Mouse (Mus musculus) gastrocnemius, postnatal 25 days (tissue): ENCODE measurements around the gene Npepps. TPM values are rescaled to one million over a fixed set of nuclear protein-coding genes. Genes with fewer than 3 reads are reported as not detected.
"Not testable (repeated sequence)": the region's sequence is repeated elsewhere in the genome, so short reads cannot be mapped to it uniquely, and the experiment has no call there.

Experiments
- DNase-seq: peaks from one replicate; pipeline ENCODE4 v3.0.0; 2022
- long read RNA-seq, 2 experiments: library from polyadenylated mRNA; stranded (forward); transcript quantifications; one replicate each; pipeline ENCODE4 v2.0.0; 2021
- total RNA-seq, 2 experiments: library from RNA; stranded (reverse); gene quantifications; 1 replicate in 1 of 2; 2 replicates in 1 of 2; pipeline ENCODE4 v1.2.3; 2021

Gene Npepps
- total RNA-seq: 10 to 100 TPM; 49.7 to 60.0 TPM
- long read RNA-seq, experiment 1, full-length matches to known transcripts: 5 of 24 reads
- long read RNA-seq, experiment 1, partial matches to known transcripts: 3 of 24 reads
- long read RNA-seq, experiment 1, other reads (novel, unspliced or antisense): 16 of 24 reads
- long read RNA-seq, experiment 2, full-length matches to known transcripts: 14 of 28 reads
- long read RNA-seq, experiment 2, partial matches to known transcripts: 3 of 28 reads
- long read RNA-seq, experiment 2, other reads (novel, unspliced or antisense): 11 of 28 reads

DNA sequence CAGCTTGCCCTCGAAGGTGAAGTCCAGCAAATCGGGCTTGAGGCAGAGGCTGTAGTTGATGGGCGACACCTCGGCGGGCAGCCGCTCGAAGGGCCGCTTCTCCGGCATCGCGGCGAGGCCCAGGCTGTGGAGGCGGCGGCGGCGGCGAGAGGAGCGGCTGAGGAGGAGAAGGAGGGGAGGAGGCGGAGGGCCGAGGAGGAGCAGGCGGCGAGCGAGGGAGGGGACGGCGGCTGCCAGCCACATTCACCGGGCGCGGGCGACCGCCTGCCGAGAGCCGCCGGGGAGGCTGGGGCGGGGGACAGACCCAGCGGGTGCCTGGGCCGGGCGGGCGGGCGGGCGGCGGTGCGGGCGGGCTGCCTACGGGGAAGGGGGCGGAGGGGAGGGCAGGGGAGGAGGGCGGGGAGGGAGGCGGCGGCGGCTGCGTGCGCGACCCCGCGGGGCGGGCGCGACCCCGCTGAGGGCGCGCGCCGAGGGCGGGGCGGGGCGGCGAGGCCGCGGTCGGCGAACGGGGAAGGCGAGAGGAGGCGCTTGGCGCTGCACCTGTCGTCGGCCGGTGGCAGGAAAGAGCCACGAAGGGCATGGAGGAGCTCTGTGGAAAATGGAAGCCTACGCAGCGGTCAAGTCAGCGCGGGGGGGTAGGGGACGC lies at the start of gene Npepps:
TSS of gene Npepps (minus strand) at position 423 of the 646 bp plus-strand sequence.
- peak; percentile 78 for DNase-seq

DNA sequence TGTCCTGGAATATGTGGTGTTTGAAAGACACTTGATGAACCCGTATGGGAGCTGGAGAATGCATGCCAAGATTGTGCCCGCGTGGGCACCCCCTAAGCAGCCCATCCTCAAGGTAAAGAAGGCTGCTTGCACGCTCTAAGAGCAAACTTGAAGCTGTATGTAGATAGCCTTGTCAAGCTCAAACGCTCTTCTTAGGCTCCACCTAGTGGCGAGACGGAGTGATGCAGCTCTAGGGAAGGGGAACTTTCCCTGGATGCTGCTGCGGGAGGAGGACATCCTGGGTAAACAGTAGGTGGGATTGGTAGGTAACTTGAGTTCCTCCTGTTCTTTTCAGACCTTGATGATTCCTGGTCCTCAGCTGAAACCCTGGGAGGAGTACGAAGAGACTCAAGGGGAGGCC lies 47.7 kb upstream of the Npepps start:
- no peak for DNase-seq

DNA sequence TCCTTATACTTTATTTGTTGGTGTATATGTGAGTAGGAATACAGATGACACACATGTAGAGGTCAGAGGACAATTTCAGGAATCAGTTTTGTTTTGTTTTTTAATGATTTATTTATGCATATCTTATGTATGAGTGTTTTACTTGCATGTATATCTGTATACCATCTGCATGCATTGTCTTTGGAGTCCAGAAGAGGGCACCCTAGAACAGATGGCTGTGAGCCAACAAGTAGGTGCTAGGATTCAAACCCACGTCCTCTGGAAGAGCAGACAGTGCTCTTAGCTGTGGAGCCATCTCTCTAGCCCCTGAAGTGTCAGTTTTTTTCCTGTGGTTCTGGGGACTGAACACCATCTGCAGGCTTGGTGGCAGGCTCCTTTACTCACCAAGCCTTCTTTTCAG lies 44.8 kb upstream of the Npepps start:
- no peak for DNase-seq

DNA sequence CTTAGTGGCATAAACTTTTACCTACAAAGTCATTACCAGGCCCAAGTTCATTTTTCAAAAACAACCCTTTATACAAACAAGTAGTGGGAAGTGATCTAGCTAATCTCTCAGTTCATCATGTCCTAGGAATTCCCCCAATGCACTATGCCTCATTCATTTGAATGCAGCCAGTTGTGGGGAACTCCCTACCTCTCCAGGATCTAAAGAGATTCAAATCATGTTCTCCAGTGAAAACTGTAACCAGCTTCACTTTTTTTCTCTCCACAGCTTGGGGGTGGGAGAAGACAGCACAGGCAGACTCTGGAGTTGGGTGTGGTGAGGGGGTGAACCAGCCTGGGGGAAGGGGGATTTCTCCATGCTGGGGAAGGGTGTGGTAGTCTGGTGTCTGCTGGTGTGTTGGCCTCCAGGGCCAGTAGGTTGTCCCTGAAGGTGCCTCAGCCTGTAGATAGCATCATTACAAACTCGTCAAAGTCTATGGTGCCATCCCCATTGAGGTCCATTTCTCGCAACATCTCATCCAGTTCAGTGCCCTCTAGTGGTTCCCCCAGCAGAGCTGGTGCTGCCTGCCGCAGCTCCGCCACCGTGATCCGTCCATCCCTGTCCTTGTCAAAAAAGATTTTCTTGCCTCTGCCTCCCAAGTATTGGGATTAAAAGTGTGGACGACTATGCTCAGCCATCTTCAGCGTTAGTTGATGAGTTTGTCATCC lies 41.6 kb upstream of the Npepps start:
- not testable (repeated sequence) for DNase-seq

DNA sequence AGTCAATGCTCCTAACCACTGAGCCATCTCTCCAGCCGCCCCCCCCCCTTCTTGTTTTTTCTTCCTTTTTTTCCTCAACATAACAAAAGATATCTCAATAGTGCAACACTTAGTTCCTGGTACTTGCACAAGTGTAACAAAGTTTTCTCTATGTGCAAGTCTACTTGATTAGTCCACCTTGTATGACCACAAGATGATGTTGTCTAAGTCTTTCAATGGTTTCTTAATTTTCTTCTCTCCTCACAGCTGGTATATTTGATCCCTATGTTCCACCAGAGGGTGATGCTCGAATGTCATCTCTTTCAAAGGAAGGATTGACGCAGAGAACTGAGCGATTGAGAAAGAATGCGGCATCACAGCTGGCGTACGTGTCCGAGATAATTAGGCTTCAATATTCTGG lies 40.8 kb upstream of the Npepps start:
- DNase-seq: no peak

DNA sequence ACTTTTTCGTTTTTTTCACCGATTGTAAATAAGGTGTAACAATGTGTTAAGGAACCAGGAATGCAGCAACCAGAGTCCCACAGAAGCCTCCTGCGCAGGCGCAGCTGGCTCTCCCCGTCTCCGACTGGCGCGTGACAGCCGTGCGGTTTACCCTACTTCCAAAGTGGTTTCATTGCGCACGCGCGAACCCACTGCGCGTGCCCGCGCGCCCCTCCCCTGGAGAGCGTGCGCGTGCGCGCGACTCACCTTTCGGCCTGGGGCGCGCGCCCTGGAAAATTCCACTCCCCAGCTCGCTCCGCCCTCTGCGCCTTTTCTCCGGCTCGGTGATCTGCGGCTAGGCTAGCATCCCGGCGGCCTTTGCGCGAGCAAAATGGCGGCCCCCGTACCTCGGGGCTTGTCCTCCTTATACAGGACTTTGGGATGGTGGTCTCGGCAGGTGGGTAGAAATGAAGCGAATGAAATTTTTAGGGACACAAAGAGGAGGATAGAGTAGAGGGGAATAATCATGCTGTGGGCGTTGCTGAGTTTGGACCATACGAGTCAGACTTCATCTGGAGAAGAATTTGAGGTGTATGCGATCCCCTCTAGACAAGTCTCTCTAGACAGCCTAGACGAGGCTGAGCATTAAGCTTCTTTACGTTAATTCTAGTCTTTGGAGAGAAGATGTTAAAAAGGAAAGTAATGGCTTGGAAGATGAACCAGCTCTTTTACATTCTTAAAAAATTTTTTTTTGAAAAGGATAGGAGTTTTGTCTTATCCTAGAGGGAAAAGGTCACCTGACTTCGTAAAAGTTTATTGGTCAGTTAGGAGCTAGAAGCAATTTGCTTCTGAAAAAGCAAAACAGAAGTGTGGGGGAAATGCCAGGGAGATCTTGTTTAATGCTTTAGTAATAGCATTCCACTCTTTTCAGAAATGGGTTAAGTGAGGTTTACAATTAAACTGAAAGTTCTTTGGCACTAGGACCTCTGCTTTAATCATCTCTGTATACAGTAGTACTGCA lies 35.4 kb upstream of the Npepps start, which contains the start of gene Mrpl45:
TSS of gene Mrpl45 (plus strand) at position 213 of the 1,000 bp plus-strand sequence.
- peak; percentile 98 for DNase-seq

DNA sequence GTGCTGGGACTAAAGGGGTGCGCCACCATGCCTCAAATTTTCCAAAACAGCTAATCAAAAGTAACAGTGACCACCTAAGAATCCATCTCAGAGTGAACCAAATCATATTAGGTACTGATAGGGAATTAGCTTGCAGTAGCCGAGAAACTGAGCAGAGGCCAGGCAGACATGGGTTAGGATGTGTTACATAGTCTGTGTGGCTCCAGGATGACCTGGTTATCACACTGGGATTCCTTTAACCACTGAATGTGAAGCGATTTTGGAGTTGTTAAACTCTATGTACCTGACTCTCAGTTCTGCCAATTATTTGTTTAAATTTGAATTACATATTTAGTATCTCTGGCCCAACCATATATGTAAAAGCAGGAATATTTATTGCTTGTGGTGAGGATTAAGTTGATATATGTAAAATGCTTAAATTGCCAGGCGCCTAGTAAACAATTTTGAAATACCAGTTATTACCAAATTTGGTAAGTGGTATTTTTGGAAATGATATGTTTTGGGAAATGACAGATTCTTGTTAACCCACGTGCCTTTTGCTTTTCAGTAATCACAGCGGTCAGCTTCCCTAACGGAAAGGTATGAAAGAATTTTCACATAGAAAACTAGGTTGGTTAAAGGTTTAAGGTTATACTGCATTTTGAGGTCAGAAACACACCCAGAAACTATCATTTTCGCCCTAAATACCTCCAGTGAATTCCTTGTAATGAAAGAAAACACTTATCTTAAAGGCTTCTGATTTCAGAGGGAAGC lies 34.5 kb upstream of the Npepps start:
- no peak for DNase-seq

DNA sequence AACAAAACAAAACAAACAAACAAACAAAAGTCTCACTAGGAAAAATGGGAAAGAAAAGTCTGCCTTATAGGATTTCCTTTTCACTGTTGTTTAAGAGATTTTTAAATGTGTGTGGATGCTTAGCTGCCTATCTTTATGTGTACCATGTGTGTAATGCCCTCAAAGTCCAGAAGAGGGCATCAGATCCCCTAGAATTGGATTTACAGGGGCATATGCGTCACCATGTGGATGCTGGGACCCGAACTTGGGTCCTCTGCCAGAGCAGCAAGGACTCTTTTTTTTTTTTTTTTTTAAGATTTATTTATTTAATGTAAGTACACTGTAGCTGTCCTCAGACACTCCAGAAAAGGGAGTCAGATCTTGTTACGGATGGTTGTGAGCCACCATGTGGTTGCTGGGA lies 33.7 kb upstream of the Npepps start:
- DNase-seq: no peak

DNA sequence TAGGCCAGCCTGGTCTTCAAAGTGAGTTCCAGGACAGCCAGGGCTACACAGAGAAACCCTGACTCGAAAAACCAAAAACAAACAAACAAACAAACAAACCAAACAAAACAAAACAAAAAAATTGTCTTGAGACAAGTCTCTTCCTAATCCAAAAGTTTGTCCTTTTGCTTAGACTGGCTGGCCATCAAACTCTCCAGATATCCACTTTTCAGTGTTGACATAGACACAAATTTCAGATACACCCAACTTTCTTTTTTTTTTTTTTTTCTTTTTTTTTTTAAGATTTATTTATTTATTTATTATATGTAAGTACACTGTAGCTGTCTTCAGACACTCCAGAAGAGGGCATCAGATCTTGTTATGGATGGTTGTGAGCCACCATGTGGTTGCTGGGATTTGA lies 32.4 kb upstream of the Npepps start:
- DNase-seq: not testable (repeated sequence)

DNA sequence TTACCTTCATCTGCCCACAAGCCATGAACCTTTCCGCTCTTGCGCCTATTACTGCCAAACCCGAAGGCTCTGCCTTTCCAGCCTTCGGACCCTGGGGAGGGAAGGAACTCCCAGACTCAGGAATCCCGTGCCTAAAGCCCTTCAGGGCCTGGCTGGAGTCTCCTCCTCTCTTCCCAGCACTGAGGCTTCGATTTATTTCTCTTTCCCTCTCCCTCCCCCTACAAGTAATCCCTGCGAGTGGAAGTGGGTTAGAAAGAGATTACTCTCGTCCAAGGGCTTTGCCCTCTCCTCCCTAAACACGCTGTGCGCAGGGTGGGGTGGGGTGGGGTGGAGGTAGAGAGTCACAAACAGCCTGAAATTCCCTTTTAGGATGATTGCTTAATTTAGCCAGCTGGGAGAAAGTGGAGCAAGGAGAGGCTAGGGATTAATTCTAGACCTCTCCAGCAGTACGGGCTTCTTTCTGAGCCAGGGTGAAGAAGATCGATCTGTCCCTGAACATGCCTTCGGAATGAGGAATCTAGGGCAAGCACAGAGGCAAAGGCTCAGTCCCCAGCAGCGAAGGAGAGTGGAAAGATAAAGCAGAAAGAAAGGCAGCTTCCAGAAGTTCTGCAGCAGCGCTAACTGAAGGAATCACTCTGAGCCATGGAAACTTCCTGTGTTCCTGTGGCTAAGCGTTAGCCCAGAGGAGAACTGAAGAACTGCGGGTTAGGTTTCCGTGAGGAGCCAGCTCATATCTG lies 30.6 kb upstream of the Npepps start:
- DNase-seq: no peak

DNA sequence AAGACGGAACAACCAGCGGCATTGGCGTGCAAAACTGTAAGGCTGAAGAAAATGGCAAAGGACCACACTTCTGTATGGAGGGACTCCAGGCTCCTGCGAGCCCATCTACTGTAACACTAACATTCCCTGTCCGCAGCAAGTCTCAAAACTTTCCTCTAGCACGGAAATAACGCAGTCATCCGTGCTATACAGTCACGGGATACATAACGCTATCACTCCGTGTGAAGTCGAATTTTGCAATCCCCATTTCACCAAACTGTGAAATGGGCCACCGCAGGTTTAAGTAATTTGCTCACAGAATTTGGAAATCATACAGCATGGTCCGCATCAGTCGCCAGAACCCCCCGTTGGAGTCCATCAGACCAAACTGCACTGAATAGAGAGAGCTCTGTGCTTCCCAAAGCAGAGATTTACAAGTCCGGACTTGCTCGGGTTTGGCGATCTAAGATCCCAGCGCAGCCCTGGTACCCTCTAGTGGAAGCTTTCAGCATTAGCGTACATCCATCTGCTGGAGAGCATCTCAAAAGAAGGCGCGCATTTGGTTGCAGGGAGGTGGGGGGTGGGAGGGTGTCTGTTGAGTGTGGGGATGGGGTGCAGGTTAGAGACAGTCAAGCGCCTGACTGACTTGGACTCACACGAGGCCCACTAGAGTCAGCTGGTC lies 29.6 kb upstream of the Npepps start:
- peak; percentile 69 for DNase-seq

DNA sequence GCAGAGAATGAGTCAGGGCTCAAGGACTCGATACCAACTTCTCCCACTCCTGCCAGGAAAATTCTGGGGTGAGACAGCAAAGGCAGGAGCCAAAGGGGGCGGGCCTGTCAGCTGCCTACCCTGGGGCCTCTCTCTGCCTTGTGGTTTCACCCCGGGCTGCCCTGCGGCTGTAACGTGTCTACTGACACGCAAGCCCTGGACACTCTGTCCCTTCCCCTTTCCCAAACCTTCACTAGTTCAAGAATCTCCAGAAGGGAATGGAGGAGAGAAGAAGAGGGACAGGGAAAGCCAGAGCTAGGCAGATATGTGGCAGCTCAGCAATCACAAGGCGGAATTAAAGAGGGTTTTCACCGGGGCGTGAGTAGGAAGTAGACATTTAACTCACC lies 29.0 kb upstream of the Npepps start:
- peak; percentile 87 for DNase-seq

DNA sequence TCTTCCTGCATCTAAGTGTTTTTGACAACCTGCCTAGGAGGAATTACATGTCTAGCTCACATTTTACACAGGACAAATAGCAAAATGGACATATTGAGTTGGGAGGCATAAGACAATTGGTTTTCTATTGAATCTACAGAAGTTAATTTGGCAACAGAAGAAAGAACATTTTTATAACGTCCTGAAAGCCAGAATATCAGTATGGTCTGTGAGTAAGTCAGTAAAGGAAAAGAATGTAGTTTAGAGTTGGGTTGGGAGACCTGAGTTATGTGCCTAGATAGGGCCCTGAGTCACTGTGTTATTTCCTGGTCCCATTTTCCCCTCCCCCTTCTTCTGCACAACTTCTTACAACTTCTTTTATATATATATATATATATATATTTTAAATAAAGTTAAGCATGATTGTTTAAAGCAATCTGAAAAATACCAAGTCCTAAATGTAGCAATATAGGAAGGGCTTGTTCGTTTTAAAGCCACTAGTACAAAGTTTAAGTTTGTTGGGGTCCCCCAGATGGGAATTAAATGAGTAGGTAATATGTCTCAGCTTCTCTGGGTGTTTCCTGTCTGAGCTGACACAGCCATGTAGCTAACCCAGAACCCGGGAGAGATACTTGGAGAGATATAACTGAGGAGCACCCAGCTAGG lies 28.5 kb upstream of the Npepps start:
- DNase-seq: no peak

DNA sequence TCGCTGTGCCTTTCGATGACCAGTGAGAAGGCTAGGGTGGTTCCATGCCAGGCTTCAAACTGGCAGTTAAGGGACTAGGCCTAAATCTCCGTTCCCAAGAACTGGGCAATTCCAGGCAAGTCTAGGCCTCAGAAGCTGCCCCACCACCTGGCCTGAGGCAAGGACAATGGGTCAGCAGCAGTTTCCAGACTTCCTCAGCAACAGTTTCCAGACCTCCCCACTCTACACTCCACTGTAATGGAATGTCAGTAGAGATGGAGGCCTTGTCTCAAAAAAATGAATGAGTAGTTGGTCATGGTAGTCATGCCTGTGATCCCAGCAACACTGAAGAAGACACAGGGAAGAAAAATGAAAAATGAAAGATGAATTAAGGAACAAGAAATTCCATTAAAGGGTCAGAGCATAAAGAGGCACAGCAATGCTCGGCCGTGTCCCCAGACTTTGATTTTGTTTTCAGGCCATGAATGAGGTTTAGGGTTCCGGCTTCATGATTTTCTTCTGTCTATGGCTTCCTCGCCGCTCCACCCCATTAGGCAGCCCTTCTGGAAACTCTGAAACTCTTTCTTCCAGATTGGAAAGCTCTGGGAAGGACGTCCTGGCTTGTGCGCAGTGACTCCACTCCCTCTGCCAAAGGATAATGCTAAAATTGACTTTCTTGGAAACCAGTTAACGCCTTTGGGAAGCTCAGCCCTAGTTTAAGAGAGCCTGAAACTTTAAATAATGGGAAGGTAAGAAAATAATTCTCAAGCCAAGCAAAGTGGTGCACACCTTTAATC lies 27.0 kb upstream of the Npepps start:
- DNase-seq: no peak

DNA sequence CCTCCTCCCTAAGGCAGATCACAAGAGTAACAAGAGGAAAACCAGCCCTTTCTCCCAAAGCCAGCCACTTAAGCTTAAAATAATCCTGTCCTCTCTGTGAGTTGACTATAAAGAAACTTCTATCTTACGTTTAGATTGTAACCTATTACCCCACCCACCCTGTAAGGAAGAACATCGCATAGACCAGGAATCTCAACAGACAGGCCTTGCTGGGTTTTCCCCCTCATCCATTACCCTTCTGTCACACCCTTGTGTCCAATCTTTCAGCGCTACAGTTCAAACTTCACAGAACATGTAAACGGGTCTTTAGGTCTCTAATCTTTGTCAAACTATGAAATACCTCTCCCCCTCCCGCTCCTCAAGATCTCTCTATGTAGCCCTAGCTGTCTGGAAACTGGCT lies 24.2 kb upstream of the Npepps start:
- no peak for DNase-seq

DNA sequence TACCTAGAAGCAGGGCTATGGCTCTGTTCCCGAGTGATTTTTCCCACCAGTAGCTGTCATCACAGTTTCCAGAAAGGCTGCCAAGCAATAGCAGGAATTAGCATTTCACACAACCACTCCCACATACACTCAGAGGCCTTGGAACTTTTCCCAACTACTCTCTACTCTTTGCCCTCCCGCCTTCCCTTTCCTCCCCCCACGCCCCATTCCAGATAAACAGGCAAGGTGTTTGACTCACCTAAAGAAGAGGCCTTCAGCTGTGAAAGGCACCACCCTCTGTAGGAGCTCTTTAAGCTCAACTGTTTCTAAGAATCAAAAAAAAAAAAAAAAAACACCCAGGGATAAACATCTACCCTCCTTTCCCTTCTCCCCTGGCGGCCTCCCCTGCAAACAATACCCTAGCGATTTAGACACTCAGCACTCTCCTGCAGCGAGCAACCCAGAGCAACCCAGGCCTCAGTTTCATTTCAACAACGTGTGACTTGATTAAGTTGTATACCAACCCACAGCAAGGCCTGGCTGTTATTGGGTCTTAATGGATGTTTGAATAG lies 21.9 kb upstream of the Npepps start:
- peak; percentile 56 for DNase-seq

DNA sequence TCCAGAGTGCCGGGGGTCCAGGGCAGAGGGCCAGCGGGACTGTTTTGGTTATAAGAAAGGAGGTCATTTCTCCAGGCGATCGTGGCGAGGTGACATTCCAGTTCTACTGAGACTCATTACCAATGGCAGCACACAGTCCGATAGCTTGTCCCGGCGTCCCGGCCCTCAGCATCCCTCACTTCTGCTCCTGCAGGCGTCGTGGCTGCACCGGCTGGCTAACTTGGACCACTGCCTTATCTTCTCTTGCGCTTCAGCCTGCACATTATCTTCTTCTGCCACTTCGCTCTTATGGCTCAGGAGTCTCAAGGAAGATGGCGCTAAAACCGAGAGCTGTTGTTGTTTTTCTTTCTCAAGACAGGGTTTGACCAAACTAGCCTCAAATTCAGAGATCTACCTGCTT lies 21.0 kb upstream of the Npepps start:
- no peak for DNase-seq

DNA sequence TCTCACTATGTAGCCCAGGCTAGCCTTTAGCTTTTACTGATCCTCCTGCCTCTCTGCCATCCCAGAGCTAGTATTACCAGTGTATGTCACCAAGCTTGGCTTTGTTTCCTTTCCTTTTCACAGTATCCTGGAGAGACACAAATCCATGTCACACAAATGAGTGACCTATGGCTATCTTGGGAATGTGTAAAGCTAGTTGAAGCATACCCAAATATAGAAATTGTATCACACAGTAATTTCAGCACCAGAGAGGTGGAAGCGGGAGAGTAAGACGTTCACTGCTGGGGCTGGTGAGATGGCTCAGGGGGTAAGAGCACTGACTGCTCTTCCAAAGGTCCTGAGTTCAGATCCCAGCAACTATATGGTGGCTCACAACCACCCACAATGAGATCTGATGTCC lies 19.5 kb upstream of the Npepps start:
- DNase-seq: no peak
